ENCODE assay signal across 13 mouse cellular contexts in genomic region chr1:31095706-31096465, GRCm38 (mm10).
A peak's percentile ranks its signal among the peaks of the same experiment; 100 is the strongest.
DNase-seq lines count a peak whose midpoint lies in the region; ATAC-seq and TF ChIP-seq lines count a peak whose summit lies in the region.
"Had no signal": no experiment of that assay in that cellular context is flagged by ENCODE, and none has a peak within 500 bp of the region (broad histone marks: within the 10 kb centered on the region; RNA-seq: fewer than 3 reads in every experiment).

No protein-coding gene starts in this region.

- WGBS in limb, embryonic 11.5 days: 42% methylated on average over 5 of the region's 5 CpGs
- 61% methylated on average over 5 of the region's 5 CpGs for WGBS in limb, embryonic 10.5 days
- 78% methylated on average over 5 of the region's 5 CpGs for WGBS in forebrain, postnatal 0 days

- H3K4me1 ChIP-seq in limb, embryonic 11.5 days (ENCODE audit: control insufficient read depth, insufficient read depth, low read length): no peaks in the 10 kb centered on the region
- H3K4me1 ChIP-seq in limb, embryonic 10.5 days: peaks cover 10% of the 10 kb centered on the region
- no peaks in the 10 kb centered on the region for H3K4me1 ChIP-seq in forebrain, postnatal 0 days (ENCODE audit: insufficient read depth)
- H3K4me1 ChIP-seq: hindbrain, embryonic 15.5 days; megakaryocyte, embryonic 14.5 days had no signal

- peak; percentile 60; the same call in 1 of the 2 replicates for ATAC-seq in limb, embryonic 11.5 days (ENCODE audit: insufficient number of reproducible peaks, low FRiP score, low TSS enrichment, low read depth)
- ATAC-seq in forebrain, postnatal 0 days: no peak

- no peaks in the 10 kb centered on the region for H3K36me3 ChIP-seq in limb, embryonic 11.5 days (ENCODE audit: control insufficient read depth, insufficient read depth, low read length)
- H3K36me3 ChIP-seq in limb, embryonic 10.5 days: no peaks in the 10 kb centered on the region
- no peaks in the 10 kb centered on the region for H3K36me3 ChIP-seq in forebrain, postnatal 0 days (ENCODE audit: insufficient read depth)
- H3K36me3 ChIP-seq: G1E; hindbrain, embryonic 15.5 days had no signal

- H3K9me3 ChIP-seq in limb, embryonic 11.5 days (ENCODE audit: control insufficient read depth, low read length): no peaks in the 10 kb centered on the region
- no peaks in the 10 kb centered on the region for H3K9me3 ChIP-seq in limb, embryonic 10.5 days (replicated peaks)
- H3K9me3 ChIP-seq in forebrain, postnatal 0 days (ENCODE audit: low read length): no peaks in the 10 kb centered on the region
- H3K9me3 ChIP-seq: G1E; hindbrain, embryonic 15.5 days had no signal

- H3K4me3 ChIP-seq in limb, embryonic 11.5 days (ENCODE audit: low read depth, low read length): no peak overlapping the region
- no peak overlapping the region for H3K4me3 ChIP-seq in limb, embryonic 10.5 days
- H3K4me3 ChIP-seq in forebrain, postnatal 0 days (ENCODE audit: low read depth, low read length): no peak overlapping the region
- H3K4me3 ChIP-seq: hindbrain, embryonic 15.5 days; megakaryocyte, embryonic 14.5 days had no signal

- H3K27ac ChIP-seq in limb, embryonic 11.5 days (replicated peaks; ENCODE audit: low read depth, low read length): no peak overlapping the region
- no peak overlapping the region for H3K27ac ChIP-seq in limb, embryonic 10.5 days
- H3K27ac ChIP-seq in forebrain, postnatal 0 days (ENCODE audit: low read depth, low read length): no peak overlapping the region
- H3K27ac ChIP-seq: hindbrain, embryonic 15.5 days had no signal

- TF ChIP-seq CTCF in forebrain, postnatal 0 days (IDR thresholded peaks at IDR 0.05; ENCODE audit: low read depth): no peak

- H3K27me3 ChIP-seq in limb, embryonic 11.5 days (ENCODE audit: control insufficient read depth, insufficient read depth, low read length): no peaks in the 10 kb centered on the region
- no peaks in the 10 kb centered on the region for H3K27me3 ChIP-seq in limb, embryonic 10.5 days (ENCODE audit: low read depth, poor library complexity, severe bottlenecking)
- no peaks in the 10 kb centered on the region for H3K27me3 ChIP-seq in forebrain, postnatal 0 days (ENCODE audit: insufficient read depth, low read length)
- H3K27me3 ChIP-seq: hindbrain, embryonic 15.5 days; megakaryocyte, embryonic 14.5 days had no signal

- no peak overlapping the region for H3K9ac ChIP-seq in limb, embryonic 11.5 days (ENCODE audit: low read length)
- no peak overlapping the region for H3K9ac ChIP-seq in forebrain, postnatal 0 days
- H3K9ac ChIP-seq: hindbrain, embryonic 15.5 days had no signal

- no peak for DNase-seq in limb, embryonic 11.5 days (ENCODE audit: low spot score)
- no peak for DNase-seq in limb, embryonic 10.5 days (ENCODE audit: low spot score)
- DNase-seq in adipocyte (ENCODE audit: low spot score): peak; percentile 51
- peak; percentile 35 for DNase-seq in embryo, embryonic 11 days
- peak; percentile 5 for DNase-seq in hindlimb bud, embryonic 11.5 days (ENCODE audit: extremely low spot score, low read depth, low spot score)
- no peak for DNase-seq in gastrocnemius, postnatal 10 days
- no peak for DNase-seq in forebrain, postnatal 0 days
- DNase-seq: adrenal gland, postnatal 25 days; cerebellum, adult 9-11 months; layer of hippocampus, postnatal 36 days had no signal

- no peak overlapping the region for H3K4me2 ChIP-seq in limb, embryonic 11.5 days (ENCODE audit: low read depth, severe bottlenecking)
- H3K4me2 ChIP-seq in forebrain, postnatal 0 days (ENCODE audit: low read depth): no peak overlapping the region
- H3K4me2 ChIP-seq: hindbrain, embryonic 15.5 days had no signal

Comparison
In these comparisons a context has a peak if more than half of its experiments do, and no peak if none do; other contexts are left out.
1. DNase-seq: peak in adipocyte (single experiment), embryo, embryonic 11 days (single experiment) and hindlimb bud, embryonic 11.5 days (single experiment); none in limb, embryonic 11.5 days (single experiment), limb, embryonic 10.5 days (single experiment), gastrocnemius, postnatal 10 days (single experiment) and forebrain, postnatal 0 days (single experiment).